Mouse (Mus musculus): ENCODE data around the gene P3h1.

Gene P3h1

DNA sequence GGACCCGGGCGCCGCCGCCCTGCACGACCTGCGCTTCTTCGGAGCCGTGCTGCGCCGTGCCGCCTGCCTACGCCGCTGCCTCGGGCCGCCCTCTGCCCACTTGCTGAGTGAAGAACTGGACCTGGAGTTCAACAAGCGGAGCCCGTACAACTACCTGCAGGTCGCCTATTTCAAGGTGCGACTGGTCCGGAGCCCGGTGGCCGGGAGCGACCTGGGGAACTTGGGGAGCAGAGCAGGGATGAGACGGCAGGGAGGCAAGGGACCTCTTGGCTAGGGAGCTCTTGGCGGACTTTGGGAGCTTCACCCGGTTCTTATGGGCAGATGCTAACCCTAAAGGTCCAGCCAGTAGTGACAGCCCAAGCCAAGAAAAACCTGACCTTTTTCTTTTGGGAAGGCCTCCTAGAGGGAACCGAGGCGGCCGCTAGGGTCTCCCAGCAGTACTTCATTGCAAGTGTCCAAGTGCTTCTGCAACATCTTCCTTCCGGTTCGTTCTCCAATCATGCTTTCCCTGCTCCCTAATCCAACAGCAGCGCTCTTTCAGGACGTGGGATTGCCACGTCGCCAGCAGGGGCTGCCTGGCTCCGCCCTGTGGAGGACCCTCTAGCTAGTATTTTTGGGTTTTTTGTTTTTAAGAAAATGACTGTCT lies 664 bp downstream of the P3h1 start:
- in situ Hi-C loops (cut with MboI; ENCODE audit: unreplicated experiment in 2 of 2), result no loop called here

DNA sequence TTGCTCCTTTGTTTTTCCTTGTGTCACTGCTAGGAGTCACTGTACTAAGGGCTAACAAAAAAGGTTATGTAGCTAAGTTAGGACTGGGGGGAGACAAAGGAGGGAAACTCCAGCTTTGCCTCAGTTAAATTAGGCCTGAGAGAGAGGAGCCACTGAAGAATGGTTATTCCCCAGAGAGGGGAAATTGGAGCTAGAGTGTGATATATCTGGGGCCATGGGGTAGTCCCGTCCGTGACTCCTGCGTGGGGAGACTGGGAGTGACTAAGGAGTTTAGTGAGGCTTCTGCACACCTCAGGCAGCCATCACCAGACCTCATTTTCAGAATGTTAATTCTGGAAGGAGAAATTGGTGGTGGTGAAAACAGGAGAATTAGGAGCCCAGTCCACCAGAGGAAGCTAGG lies 1.6 kb downstream of the P3h1 start:
- in situ Hi-C loops (cut with MboI; ENCODE audit: unreplicated experiment in 2 of 2), result no loop called here

DNA sequence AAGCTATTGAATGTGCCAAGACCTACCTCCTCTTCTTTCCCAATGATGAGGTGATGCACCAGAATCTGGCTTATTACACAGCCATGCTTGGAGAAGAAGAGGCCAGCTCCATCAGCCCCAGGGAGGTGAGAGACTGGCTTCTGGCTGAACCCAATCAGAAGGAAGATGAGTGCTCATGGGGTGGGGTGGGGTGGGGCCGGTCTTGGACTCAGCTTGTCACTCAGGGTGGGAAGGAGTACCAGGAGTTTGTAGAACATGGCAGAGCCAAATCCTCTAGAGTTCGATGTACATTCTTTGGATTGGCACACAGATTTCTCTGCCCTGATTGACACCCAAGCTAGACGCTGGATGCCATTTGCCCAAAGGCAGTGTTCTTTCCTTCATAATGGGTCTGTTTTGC lies 5.9 kb downstream of the P3h1 start:
- in situ Hi-C loops (cut with MboI; ENCODE audit: unreplicated experiment in 2 of 2), result no loop called here

DNA sequence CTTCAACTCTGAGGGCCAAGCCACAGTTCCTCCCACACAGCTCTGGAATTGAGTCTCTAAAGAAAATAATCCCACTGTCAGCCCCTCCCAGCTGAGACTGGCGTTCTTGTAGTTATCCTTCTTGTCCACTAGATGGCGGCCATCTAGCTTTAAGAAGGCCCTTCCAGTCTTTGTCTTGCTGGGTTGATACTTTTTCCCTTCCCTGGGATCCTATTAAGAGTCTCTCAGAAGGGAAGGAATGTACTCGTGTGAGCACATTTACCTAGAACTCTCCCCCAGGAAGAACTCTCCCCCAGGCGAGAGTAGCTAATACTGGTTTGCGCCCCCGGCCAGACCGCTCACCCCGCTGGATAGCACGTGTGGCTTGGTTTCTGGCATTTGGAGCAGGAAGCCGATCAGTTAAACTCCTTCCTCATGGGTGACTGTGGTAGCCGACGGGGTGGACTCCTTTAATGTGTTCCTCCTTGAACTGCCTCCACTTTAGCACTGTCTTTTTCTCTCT lies 6.5 kb downstream of the P3h1 start:
- in situ Hi-C loops (cut with MboI; ENCODE audit: unreplicated experiment in 2 of 2), result no loop called here

DNA sequence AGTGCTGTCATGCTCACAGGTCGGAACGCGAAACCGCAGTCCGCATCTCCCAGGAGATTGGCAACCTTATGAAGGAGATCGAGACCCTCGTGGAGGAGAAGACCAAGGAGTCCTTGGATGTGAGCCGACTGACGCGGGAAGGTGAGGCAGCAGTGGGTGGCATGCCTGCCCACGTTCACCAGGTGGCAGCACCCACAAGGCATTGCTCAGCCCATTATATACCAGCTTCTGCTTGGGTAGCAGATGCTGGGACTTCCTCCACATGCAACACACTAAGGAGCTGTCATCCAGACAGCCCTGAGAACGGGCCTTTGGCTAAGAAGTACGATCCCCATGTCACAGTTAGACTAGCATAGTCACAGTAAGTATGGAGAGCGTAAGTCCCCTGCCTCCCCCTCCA lies 8.9 kb downstream of the P3h1 start:
- in situ Hi-C loops (cut with MboI; ENCODE audit: unreplicated experiment in 2 of 2), result loop anchor here (5.0 to 10.0 kb wide), 11 partner anchors 173 to 883 kb away; partner anchors contain the start of genes Ccdc30 (in 1 of the 2), Foxj3 (in 1 of the 2), Frg2f1 (in 1 of the 2) and Guca2a (in 1 of the 2)

DNA sequence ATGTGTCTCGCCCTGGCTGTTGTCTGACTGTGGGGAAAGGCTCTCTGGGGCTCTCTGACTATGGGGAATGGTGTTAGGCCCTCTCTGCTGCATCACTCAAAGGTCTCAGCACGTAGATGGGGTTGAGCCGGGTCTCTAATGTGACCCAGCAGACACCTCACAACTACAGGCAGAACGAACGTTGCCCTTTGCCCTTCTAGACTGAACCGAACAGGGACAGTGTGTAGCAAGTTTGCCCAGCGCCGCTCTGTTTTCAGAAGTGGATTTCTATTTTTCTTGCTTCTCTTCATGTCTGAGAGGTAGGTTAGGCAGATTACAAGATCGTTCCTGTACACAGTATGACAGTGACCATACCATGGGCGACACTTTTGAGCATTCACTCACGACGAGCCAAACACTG lies 9.9 kb downstream of the P3h1 start:
- in situ Hi-C loops (cut with MboI; ENCODE audit: unreplicated experiment in 2 of 2), result loop anchor here (5.0 to 10.0 kb wide), 11 partner anchors 172 to 882 kb away; partner anchors contain the start of genes Ccdc30 (in 1 of the 2), Foxj3 (in 1 of the 2), Frg2f1 (in 1 of the 2) and Guca2a (in 1 of the 2)

DNA sequence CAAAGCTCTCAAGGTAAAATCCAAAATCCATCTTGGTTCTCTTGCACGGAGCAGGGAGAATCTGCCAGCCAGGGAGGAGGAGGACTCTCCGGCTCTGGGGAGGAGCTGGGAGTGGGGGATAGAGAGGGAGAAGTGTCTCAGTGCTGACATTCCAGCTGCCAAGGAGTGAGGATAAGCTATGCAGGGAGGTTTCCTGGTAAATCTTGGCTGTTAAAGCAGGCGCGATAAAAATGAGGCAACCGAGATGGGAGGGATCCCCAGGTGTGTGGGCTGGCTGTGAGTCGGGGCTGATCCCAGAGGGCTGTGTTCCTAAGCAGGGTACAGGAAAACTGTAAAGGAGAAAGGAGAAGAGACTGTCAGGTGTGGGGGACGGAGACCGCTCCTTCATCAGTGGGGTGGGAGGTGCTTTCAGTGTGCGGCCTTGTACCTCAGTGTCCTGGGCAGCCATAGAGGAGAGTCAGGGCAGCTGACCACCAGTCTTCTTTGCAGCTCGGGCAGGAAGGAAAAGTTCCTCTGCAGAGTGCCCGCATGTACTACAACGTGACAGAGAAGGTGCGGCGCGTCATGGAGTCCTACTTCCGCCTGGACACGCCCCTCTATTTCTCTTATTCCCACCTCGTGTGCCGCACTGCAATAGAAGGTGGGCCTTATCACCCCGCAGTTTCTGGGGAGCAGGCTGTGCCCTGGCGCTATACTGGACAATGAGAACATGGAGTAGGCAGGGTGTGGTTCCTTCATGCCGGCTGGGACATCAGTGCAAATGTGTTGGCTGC lies 11.9 kb downstream of the P3h1 start:
- in situ Hi-C loops (cut with MboI; ENCODE audit: unreplicated experiment in 2 of 2), result loop anchor here (5.0 to 10.0 kb wide), 13 partner anchors 98 to 883 kb away; partner anchors contain the start of genes Ccdc30 (in 1 of the 2), Foxj3 (in 1 of the 2), Frg2f1 (in 1 of the 2) and Guca2a (in 1 of the 2)

DNA sequence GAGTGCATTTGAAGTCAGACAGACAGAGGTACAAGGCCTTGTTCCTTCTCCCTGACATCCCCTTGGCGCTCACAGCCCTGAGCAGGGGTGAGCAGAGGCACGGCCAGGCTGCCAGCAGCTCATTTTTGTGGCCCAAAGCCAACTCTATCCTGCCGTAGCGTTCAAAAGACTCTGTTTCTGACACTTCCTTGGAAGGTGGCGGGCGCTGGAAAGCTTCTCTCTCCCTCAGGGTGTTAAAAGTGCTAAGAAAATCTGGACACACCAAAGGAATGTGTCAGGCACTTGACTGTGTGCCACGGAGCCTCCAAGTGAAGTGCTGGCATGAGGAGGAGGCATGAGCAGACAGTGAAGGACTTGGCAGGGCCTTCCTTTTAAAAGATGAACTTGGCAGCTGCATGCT lies 12.8 kb downstream of the P3h1 start:
- in situ Hi-C loops (cut with MboI; ENCODE audit: unreplicated experiment in 2 of 2), result loop anchor here (5.0 to 10.0 kb wide), 10 partner anchors 97 to 882 kb away; partner anchors contain the start of genes Ccdc30 (in 1 of the 2), Foxj3 (in 1 of the 2), Frg2f1 (in 1 of the 2) and Guca2a (in 1 of the 2)

DNA sequence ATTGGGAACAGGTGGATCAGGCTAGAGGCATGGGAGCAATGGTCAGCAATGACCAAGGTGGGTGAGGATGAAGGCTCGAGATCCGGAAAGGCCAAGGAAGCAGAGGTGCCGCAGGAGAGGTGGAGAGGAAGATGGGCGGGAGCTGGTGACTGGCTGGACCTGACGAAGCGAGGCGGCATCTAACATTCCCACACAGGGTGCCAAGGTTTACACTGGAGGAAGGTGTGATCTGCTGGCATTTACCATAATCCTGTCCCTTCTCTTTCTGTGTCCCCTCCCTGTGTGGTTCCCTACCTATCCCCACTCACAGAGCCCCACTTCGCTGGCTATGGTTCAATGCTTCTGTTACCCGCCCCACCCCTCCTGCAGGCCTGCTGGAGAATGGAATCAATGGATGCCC lies 13.2 kb downstream of the P3h1 start:
- in situ Hi-C loops (cut with MboI; ENCODE audit: unreplicated experiment in 2 of 2), result loop anchor here (5.0 to 10.0 kb wide), 10 partner anchors 96 to 881 kb away; partner anchors contain the start of genes Ccdc30 (in 1 of the 2), Foxj3 (in 1 of the 2), Frg2f1 (in 1 of the 2) and Guca2a (in 1 of the 2)

DNA sequence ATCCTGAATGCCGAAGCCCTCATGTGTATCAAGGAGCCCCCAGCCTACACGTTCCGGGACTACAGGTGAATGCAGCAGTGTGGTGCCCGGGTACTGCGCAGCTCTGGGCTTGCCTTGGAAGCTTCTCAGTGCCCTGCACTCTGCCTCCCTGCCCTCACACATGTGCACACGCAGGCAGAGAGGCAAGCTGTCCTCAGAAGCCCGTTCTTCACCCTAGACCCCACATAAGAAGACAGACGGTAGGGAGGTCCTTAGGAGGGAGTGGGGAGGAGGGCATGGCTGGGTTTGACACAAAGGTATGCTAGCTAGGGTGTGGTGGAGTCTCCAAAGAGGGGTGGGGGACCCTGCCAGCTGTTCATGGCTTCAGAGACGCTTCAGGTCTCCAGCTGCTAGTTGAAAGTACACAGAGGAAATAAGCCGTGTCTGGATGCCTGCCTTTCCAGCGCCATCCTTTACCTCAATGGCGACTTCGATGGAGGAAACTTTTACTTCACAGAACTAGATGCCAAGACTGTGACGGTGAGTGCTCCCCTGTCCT lies 14.0 kb downstream of the P3h1 start:
- in situ Hi-C loops (cut with MboI; ENCODE audit: unreplicated experiment in 2 of 2), result loop anchor here (5.0 to 10.0 kb wide), 10 partner anchors 96 to 881 kb away; partner anchors contain the start of genes Ccdc30 (in 1 of the 2), Foxj3 (in 1 of the 2), Frg2f1 (in 1 of the 2) and Guca2a (in 1 of the 2)

DNA sequence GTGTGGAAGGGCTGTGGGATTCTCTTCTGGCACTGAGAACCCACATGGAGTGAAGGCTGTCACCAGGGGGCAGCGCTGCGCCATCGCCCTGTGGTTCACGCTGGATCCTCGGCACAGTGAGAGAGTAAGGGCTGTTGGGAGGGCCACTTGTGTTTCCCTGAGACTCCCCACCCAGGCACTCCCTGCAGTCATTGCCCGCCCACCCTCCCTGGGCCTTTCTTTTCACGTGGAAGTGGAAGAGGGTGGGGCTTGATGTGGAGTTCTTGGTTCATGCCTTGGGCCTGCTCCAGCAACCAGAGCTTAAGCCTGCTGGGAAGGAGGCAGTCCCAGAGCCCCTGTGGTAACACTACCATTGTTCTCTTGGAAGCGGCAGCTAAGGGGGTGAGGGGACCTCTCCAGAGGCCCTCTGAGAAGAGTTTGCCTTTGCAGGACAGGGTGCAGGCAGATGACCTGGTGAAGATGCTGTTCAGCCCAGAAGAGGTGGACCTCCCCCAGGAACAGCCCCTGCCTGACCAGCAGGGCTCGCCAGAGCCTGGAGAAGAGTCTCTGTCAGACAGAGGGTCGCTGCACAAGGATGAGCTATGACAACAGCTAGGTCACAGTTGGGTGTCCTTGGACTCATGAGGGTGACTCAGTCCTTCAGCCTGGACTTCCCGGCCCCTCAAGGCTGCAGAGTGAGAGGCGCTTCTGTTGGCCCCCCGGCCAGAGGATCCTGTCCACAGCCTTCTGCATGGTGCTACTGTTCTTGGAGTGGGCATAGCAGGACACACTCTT lies 14.9 kb downstream of the P3h1 start:
- in situ Hi-C loops (cut with MboI; ENCODE audit: unreplicated experiment in 2 of 2), result loop anchor here (5.0 to 10.0 kb wide), 10 partner anchors 95 to 880 kb away; partner anchors contain the start of genes Ccdc30 (in 1 of the 2), Foxj3 (in 1 of the 2), Frg2f1 (in 1 of the 2) and Guca2a (in 1 of the 2)

DNA sequence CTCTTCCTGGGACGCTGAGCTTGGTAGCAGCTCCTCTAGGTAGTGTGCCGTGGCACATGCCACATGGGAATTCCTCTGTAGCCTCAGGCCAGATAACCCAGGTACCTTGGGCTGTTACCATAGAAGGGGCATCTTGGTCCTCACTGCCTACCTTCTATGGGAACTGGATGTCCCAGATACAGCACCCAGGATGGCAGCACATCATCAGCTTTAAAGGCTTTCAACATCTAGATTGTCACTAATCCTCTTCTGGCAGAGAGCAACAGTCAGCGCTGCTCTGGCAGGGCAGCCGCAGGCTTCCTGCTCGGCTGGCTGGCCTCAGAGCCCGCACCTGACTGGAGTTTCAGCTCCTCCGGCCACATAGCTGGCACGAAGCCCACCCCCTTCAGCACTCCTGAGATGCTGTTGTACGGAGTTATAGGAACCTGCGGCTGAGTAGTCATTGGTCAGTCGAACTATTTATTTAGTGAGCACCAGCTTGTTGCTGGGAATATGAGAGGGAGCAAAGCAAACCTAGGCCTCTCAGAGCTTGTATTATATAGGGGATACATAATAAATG lies 15.8 kb downstream of the P3h1 start:
- in situ Hi-C loops (cut with MboI; ENCODE audit: unreplicated experiment in 2 of 2), result loop anchor here (5.0 to 10.0 kb wide), 10 partner anchors 94 to 879 kb away; partner anchors contain the start of genes Ccdc30 (in 1 of the 2), Foxj3 (in 1 of the 2), Frg2f1 (in 1 of the 2) and Guca2a (in 1 of the 2)

DNA sequence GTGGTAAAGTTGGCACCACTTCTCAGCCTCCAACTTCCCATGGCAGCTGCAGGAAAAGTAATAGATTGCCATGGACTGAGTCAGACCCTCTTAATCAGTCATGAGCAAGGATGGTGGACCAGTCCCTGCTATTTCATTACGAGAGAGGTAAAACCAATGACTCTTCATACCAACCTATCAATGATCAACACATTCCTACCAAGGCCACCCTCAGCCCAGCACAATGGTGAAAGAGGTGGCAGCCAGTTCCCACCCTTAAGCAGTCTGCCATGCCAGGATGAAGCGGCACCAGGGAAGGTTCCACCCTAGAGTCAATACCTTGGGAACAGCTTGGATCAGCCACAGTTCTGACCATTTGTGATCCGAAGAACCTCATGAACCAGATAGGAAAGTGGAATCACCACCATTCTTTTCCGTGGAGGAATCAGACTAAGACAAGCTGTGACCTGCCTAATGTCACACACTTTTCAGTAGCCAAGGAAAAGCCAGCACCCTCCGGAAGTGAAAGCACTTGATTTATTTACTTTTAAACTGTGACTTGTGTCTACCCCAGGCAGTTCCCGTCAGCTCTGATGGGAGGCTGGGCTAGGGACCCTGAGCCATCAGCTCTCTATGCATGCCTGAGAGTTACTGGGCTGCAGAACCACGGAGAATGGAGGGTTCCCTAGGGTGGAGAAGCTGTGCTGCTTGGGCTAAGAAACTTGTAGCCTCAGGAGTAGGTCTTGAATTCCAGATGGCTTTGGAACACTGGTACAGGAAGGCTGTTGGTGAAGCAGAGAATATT lies 19.5 kb downstream of the P3h1 start:
- in situ Hi-C loops (cut with MboI; ENCODE audit: unreplicated experiment in 2 of 2), result loop anchor here (5.0 kb wide), 2 partner anchors 90 to 545 kb away; no protein-coding TSS in a partner anchor

DNA sequence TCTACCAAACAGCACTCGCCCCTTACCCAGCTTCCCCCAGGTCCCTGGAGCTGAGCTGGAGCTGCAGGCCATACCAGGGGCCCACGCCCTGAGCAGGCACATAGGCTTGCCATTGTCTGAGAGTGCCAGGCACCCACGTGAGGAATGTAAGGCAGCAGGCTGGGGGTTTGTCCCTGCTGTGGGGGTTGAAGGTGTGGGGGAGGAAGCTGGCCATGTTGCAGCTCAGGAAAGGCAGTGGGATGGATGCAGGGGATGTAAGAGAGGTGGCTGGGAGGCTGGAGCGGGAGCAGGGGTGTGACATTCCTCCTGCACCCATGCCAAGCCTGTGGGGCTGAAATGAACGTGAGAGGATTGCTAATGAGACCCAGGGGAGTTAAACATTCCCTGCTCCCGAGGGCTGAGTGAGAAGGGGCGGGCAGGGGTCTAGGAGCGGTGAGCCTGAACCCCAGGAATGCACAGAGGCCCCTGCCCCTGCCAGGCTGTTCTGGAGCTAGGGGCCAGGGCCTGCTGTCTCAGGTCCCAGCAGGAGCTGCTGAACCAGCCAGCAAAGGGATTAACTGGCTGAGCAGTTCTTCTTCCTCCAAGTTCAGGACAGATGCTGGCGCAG lies 21.4 kb downstream of the P3h1 start:
- in situ Hi-C loops (cut with MboI; ENCODE audit: unreplicated experiment in 2 of 2), result loop anchor here (5.0 kb wide), 2 partner anchors 88 to 543 kb away; no protein-coding TSS in a partner anchor

DNA sequence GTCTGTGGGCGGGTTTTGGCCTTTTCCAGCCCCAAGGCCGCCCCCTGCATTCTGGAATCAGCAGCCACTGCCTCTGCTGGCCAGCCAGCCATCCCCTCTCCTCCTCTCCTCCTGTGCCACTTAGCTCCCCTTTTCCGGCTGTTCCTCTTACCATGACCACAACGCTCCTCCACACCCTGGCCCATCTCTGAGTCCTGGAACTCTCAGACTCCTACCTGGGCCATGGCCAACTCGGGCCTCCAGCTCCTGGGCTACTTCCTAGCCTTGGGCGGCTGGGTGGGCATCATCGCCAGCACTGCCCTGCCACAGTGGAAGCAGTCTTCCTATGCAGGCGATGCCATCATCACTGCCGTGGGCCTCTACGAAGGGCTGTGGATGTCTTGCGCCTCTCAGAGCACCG lies 22.6 kb downstream of the P3h1 start, which contains the start of gene Cldn19:
Gene Cldn19 (plus strand): TSS at position 64 of the 400 bp plus-strand sequence.
- in situ Hi-C loops (cut with MboI; ENCODE audit: unreplicated experiment in 2 of 2), result no loop called here

DNA sequence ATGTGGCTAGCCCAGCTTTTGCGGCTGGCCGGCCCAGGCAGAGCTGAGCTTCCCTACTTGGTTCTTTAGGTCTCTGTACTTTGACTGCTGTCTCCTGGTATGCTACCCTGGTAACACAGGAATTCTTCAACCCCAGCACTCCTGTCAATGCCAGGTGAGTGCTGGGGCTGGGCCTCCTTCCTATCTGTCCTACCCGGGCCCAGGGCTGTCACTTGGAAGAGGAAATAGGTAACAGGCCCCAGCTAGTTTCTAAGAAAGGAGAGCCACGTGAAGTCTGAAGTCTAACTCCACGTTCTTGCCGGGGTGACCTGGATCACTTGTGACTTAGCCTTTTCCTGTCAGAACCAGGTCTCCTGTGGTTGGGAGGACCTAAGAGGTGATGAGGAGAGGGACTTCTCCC lies 24.4 kb downstream of the P3h1 start:
- in situ Hi-C loops (cut with MboI; ENCODE audit: unreplicated experiment in 2 of 2), result no loop called here

DNA sequence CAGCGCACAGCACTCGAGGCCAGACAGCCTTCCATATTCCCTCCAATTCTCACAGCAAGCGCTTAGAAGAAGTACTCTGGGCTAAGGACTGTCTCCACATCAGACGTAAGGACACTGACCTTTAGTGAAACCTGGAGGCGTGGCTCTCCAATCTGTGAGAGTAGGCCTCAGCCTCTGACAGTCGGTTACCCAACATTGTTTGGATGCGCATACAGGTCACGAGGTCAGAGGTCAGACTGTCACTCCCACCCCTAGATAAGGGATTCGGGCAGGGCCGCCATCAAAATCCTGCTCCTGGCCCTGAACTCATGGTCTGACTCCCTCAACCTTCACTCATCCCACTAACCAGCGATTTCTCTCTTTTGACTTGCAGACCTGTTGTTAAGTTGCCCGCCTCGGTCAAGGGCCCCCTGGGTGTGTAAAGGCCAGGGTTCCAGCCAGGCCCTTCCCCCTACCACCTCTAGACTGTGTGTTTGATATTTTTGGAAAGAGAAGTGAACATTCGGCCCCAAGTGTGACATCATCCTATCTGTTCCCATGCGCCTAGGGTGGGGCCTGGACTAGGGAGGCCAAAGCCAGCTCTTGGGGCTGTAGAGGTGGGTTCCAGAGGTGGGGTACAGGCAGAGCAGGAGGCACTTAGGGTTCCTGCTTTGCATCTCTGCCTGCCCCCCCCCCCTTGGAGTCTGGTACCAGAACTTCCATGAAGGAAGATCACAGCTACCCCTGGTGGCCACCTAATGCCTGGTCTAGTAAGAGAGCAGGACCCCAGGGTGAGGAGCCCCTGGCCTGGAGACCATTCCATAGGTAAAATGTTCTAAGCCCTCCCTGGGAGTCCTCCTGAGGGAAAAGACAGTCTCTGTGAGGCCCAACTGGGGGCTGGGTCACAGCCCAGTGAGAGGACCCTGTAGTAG lies 26.9 kb downstream of the P3h1 start:
- in situ Hi-C loops (cut with MboI; ENCODE audit: unreplicated experiment in 2 of 2), result no loop called here

All from v-Abl transformed pro-B cells (cell line).